Mouse (Mus musculus) olfactory bulb, adult 2 months (tissue): Measurements from ENCODE around the gene Ptpn22.

Source experiments
- CTCF ChIP-seq: fragments of 200-500 bp; IDR thresholded peaks from 2 replicates; pipeline ENCODE4 v1.5.1; 2012; ENCODE audit warnings: low read depth, mild to moderate bottlenecking, low read length, moderate library complexity; ENCODE audit not compliant: insufficient read depth
- POLR2A ChIP-seq: fragments of 200-500 bp; IDR thresholded peaks from 2 replicates; pipeline ENCODE4 v1.6.1; 2012; ENCODE audit warnings: mild to moderate bottlenecking, low read depth, low read length, moderate library complexity; ENCODE audit not compliant: insufficient read depth

DNA sequence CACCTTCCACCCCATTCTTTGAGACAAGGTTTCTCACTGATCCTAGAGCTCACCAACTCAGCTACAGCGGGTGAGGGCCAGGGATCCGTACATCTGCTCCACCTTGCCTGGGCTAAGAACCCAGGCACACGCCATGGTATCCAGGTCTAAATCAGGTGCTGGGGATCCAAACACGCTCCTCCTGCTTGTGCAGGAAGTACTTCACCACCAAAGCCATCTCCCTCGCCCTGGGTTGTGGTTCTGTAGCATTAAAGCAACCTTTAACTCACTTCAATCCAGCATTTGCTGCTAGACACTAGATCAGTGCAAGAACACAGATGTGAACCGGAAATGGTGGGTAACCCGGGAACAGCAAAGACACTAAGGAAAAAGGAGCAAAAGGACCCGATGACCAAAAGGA, 7.7 kb upstream of the Ptpn22 start:
- TF ChIP-seq CTCF = no peak
- TF ChIP-seq POLR2A = no peak
